Mouse (Mus musculus) MEL-GATA-1-ER (cell line): ENCODE data around the gene Asb11.

Source experiments
- DNase-seq: peaks from one replicate; pipeline ENCODE4 v3.0.0-alpha.2; 2012; ENCODE audit warnings: low read depth; ENCODE audit errors: extremely low read depth

Gene Asb11

GRCm38 (mm10) chrX:164436709-164437108, at the start of gene Asb11:
Gene Asb11, plus strand, starts transcription at chrX:164436994.
- DNase-seq, result no peak

GRCm38 (mm10) chrX:164394091-164394490, 42.7 kb upstream of the Asb11 start:
- DNase-seq, result no peak

DNA sequence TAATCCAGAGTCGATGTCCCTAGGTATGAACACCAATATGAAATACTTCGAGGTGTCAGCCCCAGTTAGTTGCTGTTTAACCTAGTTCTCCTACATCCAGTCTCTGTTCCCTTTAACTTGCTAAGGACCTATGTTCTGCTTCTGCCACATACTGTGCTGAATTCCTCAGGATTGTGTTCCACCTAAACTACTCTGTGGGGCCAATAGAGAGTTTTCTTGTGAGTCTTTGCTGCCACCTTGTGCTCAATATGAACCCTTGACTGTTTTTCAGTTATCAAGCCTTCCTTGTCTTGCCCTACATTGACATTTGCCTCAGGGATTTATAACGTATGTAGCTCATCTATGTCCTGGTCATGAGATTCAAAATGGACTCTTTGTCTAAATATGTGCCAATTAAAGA, 38.3 kb upstream of the Asb11 start:
- no peak for DNase-seq

- no peak for DNase-seq
These were observed 31.6 kb upstream of the Asb11 start for GRCm38 (mm10) chrX:164405080-164405649.

GRCm38 (mm10) chrX:164406133-164407022, 30.4 kb upstream of the Asb11 start:
- DNase-seq, result no peak

DNA sequence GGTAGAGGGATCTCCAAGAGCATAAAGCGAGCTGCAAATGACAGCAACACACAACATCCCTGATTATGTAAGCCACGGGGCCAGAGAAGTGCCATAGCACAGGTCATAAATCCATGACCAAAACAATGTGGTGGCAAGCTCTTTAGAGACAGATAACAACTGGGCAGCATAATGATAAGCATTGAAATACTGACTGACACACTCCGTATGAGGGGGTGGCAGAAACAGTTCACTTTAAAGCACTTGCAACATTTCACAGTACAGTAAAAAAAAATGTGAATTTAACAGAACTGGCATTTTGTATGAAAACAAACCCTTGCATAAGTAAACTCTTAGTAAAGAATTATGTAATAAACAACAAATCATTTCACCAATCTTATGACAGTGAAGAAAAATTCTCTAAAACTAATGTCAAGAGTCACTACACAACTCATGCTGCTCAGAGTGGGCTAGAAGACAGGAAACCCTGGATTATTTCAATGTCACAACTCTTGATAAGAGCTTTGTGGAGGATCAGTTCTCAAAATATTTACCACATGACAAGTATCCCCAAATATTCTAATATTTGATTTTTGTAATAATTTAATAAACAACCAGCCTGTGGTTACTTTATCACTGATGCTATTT, 28.4 kb upstream of the Asb11 start:
- no peak for DNase-seq

DNA sequence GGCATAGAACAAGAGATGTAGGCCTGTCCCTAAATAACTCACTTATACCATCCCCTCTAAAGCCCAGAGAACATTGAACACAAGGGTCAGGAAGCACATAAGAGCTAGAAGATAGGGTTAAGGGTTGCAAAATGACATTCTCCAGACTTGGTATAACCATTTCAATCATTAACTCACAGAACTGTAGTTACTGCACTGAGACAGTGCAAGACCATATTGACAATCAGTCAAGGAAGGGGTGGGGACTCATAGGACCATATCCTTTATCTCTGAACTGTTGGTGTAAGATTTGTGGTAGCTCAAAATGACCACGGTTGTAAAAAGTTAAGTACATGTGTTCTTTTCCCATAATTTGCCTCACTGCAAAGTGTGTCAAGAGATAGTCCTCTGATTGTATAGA, 26.2 kb upstream of the Asb11 start:
- no peak for DNase-seq

- DNase-seq, result no peak
These were observed 20.0 kb upstream of the Asb11 start for GRCm38 (mm10) chrX:164416803-164417202.

DNA sequence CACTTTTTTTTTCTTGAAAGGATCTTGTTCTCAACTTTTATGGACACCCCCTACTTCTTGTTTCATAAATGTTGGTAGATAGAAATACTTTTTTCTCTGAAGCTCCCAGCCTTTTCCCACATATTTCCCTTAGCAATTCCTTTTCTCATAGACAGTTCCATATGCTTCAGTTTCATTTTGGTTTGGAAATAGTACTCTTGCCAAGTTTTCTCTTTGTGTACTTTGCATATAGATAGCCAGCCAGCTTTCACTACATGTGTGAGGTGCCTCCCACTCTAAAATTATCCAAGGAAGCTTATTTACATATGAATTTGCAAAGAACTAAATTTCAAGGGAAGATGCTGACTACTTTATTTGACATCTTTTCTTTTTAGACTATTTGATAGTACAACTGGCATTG, 18.8 kb upstream of the Asb11 start:
- no peak for DNase-seq

GRCm38 (mm10) chrX:164419471-164419939, 17.3 kb upstream of the Asb11 start, which contains the start of gene Piga:
Gene Piga, plus strand, starts transcription at chrX:164419787.
- peak; percentile 97 for DNase-seq

DNA sequence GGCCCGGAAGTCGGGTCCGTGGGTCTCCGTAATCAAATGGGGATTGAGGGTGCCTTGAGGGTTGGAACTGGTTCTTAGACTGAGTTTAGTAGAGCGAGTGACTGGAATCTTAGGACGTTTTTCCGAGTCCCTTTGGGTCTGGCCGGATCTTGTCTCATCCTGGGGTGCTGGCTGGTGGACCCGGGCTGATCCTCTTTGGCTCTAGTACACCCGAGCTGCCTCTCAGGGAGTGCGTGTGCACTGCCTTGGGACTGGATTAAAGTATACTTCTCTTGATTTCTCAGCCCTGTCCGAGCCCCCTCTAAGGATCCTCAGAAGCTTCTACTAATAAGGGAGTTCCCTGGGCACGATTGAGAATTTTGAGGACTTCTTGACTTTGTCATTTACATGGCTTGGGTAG, 16.8 kb upstream of the Asb11 start:
- DNase-seq, result no peak

DNA sequence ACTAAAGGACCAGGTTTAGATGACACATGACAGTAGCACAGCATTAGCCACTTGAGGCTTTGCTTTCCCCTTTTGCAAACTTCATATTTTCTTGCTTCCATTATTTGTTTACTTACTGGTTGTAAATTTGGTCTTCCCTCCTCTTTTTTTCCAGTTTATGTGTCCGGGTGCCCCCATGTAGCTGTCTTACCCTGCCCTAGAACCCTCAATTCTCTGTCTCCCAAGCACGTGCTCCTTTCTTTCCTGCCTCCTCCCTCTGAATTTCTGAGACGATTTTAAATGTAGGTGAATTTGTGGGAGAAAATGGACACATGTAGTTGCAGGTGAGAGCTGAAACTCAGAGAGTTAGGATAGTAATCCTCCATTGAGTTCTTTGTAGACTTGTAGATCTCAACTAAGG, 16.3 kb upstream of the Asb11 start:
- DNase-seq, result no peak

DNA sequence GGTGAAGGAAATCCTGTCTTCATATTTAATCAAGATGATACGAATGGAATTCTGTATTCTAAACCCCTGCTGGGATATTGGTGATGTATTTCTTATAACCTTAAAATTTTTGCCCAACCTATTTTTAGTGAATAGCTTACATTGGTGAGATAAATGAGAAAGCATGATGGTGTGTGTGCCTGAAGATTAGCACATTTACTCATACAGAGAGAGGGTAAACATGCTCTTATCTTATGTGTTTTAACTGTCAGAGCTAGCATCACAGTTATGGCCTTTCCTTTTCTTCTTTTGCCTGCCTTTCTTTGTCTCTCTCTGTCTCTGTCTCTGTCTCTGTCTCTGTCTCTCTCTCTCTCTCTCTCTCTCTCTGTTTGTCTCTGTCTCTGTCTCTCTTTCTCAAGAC, 12.0 kb upstream of the Asb11 start:
- DNase-seq, result no peak

DNA sequence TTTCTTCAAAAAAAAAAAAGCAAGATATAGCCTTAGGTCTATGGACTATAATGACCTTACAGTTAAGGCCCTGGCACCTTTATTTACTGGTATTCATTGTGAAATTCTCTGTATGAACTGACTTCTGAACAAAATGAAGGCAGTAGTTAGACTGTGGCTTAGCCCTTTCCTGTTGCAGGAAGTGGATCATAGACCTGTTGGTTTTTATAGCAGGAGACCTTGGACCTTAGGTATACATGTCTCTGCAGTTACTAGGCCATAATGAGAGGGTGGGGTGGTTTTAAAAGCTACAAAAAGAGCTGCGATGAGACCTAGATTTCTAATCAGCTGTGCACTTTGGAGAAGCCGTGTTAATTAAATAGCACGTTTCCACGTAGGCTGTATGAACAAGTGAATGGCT, 9.5 kb upstream of the Asb11 start:
- no peak for DNase-seq

- DNase-seq, result no peak
These were observed 8.6 kb upstream of the Asb11 start for GRCm38 (mm10) chrX:164428224-164428623.

GRCm38 (mm10) chrX:164430621-164431020, 6.2 kb upstream of the Asb11 start:
- no peak for DNase-seq

DNA sequence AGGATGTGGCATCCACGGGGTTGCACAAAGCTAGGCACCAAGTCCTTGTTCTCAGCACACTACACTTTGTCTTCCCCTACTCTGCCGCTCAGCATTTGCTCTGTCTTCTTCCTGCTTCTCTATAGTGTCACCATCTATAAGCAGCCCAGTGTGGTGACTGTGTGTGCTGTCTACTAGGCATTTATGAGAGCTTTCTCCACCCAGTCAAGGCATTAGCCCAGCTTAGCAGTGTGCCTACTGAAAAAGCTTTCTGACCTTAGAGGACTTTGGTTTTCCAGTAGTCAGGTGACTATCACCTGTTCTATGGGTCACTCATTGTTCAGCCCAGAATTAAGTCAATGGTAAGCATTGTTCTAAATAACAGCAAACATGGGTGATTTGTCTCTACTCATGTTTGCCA, 5.7 kb upstream of the Asb11 start:
- DNase-seq, result no peak

GRCm38 (mm10) chrX:164431541-164431940, 5.3 kb upstream of the Asb11 start:
- no peak for DNase-seq

DNA sequence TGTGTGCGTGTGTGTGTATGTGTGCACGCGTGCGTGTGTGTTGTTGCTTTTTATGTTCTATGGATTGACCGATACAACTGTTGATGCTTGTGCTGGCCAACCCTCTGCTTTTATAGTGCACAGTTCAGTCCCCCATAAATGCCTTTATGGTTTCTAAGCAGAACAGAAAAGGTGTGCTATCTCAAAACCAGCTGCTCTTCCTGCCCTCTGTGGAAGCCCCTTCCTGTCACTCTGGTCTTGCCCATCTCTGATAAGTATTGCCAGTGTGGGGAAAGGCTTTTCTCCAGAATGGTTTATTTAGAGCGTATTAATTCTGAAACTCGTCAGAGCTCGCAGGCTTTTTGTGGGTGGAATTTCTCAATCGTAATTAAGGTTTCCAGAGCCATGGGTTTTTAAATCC, 4.1 kb upstream of the Asb11 start:
- no peak for DNase-seq

GRCm38 (mm10) chrX:164439462-164439861, 2.7 kb downstream of the Asb11 start:
- DNase-seq, result no peak

- no peak for DNase-seq
These were observed 3.3 kb downstream of the Asb11 start for GRCm38 (mm10) chrX:164440140-164440539.

GRCm38 (mm10) chrX:164440703-164441102, 3.9 kb downstream of the Asb11 start:
- DNase-seq, result no peak
